Mouse (Mus musculus) forebrain, embryonic 13.5 days (tissue): ENCODE data around the gene Nfat5. TPM values are rescaled to one million over a fixed set of nuclear protein-coding genes. Genes with fewer than 3 reads are reported as not detected.

Experiments
- ATAC-seq: fragments of 200-750 bp; cut with Nextera tagmentation; 2 replicates; pipeline ENCODE4 v1.8.0; 2017
- H3K27ac ChIP-seq: fragments of 300-500 bp; sonication (generic); 2 replicates; pipeline ENCODE4 v1.5.1; 2015; ENCODE audit warnings: inconsistent platforms, mild to moderate bottlenecking, moderate library complexity
- H3K27me3 ChIP-seq: fragments of 300-500 bp; sonication (generic); 2 replicates; pipeline ENCODE4 v1.6.1; 2015; ENCODE audit warnings: mild to moderate bottlenecking, inconsistent platforms
- H3K36me3 ChIP-seq: fragments of 300-500 bp; sonication (generic); 2 replicates; pipeline ENCODE4 v1.6.1; 2015; ENCODE audit warnings: mild to moderate bottlenecking, inconsistent platforms; ENCODE audit not compliant: poor library complexity, severe bottlenecking
- H3K4me1 ChIP-seq: fragments of 300-500 bp; sonication (generic); 2 replicates; pipeline ENCODE4 v1.6.1; 2015; ENCODE audit warnings: inconsistent platforms
- H3K4me2 ChIP-seq: fragments of 300-500 bp; sonication (generic); 2 replicates; pipeline ENCODE4 v1.6.1; 2015; ENCODE audit warnings: inconsistent platforms, mild to moderate bottlenecking, moderate library complexity
- H3K4me3 ChIP-seq: fragments of 300-500 bp; sonication (generic); 2 replicates; pipeline ENCODE4 v1.5.1; 2015; ENCODE audit warnings: mild to moderate bottlenecking, inconsistent platforms
- H3K9ac ChIP-seq: fragments of 300-500 bp; sonication (generic); 2 replicates; pipeline ENCODE4 v1.6.1; 2015; ENCODE audit warnings: mild to moderate bottlenecking, inconsistent platforms
- H3K9me3 ChIP-seq: fragments of 300-500 bp; sonication (generic); replicated peaks from 2 replicates; pipeline ENCODE4 v1.6.1; 2016; ENCODE audit warnings: inconsistent platforms
- WGBS: fragments of 180-500 bp; shearing (Covaris S2); methylation state at CpG from one replicate; pipeline ENCODE4 v1.1.7; 2015; 5-methylcytosine and 5-hydroxymethylcytosine counted together
- polyA plus RNA-seq: library from polyadenylated mRNA; unstranded; fragments of >200 nt; fragmentation: Nextera tagmentation; extraction: Ambion mirVana; gene quantifications from 2 replicates; pipeline ENCODE4 v1.2.1, GENCODE M21; 2015

Nfat5 gene
- polyA plus RNA-seq, 1 experiment from 2014 or later: 9.9 TPM

- no peak overlapping the region for H3K4me3 ChIP-seq
Observed at GRCm38 (mm10) chr8:107386642-107387041, 93.4 kb downstream of the Nfat5 start.

DNA sequence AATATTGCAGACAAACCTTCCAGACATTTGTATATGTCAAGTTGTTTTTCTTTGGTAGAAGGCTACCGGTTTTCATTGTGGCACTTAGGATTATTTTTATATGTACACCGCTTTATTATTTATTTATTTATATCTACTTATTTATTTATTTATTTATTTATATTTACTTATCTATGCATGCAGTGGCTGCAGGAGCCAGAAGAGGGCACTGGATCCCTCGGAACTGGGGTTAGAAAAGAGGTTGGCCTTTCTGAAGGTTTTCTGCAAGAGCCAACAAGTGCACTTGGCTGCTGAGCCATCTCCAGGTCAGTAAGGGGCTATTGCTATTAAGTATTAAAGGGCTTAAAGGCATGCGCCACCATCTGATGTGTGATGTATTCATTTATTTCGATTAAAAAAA lies 94.6 kb downstream of the Nfat5 start:
- H3K27ac ChIP-seq: no peak overlapping the region
- no peak overlapping the region for H3K4me3 ChIP-seq
- H3K27me3 ChIP-seq: no peaks in the 10 kb centered on the region
- H3K4me2 ChIP-seq: no peak overlapping the region
- ATAC-seq: no peak
- 66% methylated on average over 5 of the region's 5 CpGs for WGBS
- H3K4me1 ChIP-seq: peaks cover 9% of the 10 kb centered on the region
- H3K36me3 ChIP-seq: no peaks in the 10 kb centered on the region
- H3K9me3 ChIP-seq: no peaks in the 10 kb centered on the region
- no peak overlapping the region for H3K9ac ChIP-seq

More at GRCm38 (mm10) chr8:107386642-107387041, 93.4 kb downstream of the Nfat5 start:
- H3K9ac ChIP-seq: no peak overlapping the region
- no peak overlapping the region for H3K4me2 ChIP-seq
- no peak for ATAC-seq
- H3K27ac ChIP-seq: no peak overlapping the region
- no peaks in the 10 kb centered on the region for H3K27me3 ChIP-seq
- H3K9me3 ChIP-seq: no peaks in the 10 kb centered on the region
- peaks cover 9% of the 10 kb centered on the region for H3K4me1 ChIP-seq
- no peaks in the 10 kb centered on the region for H3K36me3 ChIP-seq
- WGBS: 35% methylated on average over 3 of the region's 3 CpGs

DNA sequence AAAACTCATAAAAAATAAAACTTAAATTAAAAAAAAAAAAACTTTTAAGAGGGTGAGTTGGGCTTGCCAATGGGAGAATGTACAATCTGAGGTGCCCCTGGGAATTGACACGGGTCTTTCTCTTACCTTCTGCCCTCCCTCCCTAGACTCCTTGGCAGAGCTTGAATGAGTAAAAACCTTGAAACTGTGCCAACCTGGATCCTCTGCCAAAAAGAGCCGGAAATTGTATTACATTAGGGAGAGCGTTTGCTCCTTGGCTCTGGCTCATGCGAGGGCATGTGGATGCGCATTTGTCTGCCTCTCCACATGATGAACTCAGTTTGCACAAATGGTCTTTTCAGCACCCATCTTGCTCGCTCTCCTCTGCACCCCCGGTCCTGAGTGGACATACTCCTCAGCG lies 96.3 kb downstream of the Nfat5 start:
- peak; percentile 72 for ATAC-seq

GRCm38 (mm10) chr8:107390476-107391135 lies 97.3 kb downstream of the Nfat5 start:
- Histone ChIP-seq H3K4me2 (no peak overlapping the region), H3K4me1 (peaks cover 9% of the 10 kb centered on the region), H3K9me3 (no peaks in the 10 kb centered on the region), H3K27ac (no peak overlapping the region), H3K36me3 (no peaks in the 10 kb centered on the region), H3K9ac (no peak overlapping the region), H3K27me3 (no peaks in the 10 kb centered on the region), H3K4me3 (no peak overlapping the region)
- ATAC-seq: no peak
- WGBS: 91% methylated on average over 16 of the region's 16 CpGs

More for the DNA sequence above, 96.3 kb downstream of the Nfat5 start:
- Histone ChIP-seq H3K9me3 (no peaks in the 10 kb centered on the region), H3K27ac (no peak overlapping the region), H3K4me2 (no peak overlapping the region), H3K4me3 (no peak overlapping the region), H3K36me3 (no peaks in the 10 kb centered on the region), H3K9ac (no peak overlapping the region), H3K4me1 (peaks cover 9% of the 10 kb centered on the region), H3K27me3 (no peaks in the 10 kb centered on the region)
- 49% methylated on average over 8 of the region's 8 CpGs for WGBS

- Histone ChIP-seq H3K9ac (no peak overlapping the region), H3K9me3 (no peaks in the 10 kb centered on the region), H3K4me1 (peaks cover 6% of the 10 kb centered on the region), H3K27ac (no peak overlapping the region), H3K4me3 (no peak overlapping the region), H3K36me3 (no peaks in the 10 kb centered on the region), H3K27me3 (no peaks in the 10 kb centered on the region), H3K4me2 (no peak overlapping the region)
- WGBS: 65% methylated on average over 4 of the region's 4 CpGs
- no peak for ATAC-seq
Observed at GRCm38 (mm10) chr8:107391136-107391516, 97.9 kb downstream of the Nfat5 start.

DNA sequence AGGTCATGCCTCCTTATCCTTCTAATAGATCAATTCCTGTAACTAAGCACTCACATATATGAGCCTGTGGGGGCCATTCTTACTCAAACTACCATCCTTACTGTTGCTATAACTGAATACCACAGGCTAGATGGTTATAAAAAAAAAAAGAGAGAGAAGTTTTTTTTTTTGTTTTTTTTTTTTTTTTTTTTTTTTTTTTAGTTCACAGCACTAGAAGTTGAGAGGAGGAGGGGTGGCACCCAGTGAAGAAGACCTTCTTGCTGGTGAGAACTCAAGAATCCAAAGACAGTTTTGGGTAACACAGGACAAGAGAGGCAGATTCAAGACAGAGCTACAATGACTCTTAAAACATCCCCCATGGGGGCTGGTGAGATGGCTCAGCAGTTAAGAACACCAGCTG lies 102.1 kb downstream of the Nfat5 start:
- no peaks in the 10 kb centered on the region for H3K27me3 ChIP-seq
- H3K4me2 ChIP-seq: no peak overlapping the region
- H3K9me3 ChIP-seq: no peaks in the 10 kb centered on the region
- H3K4me1 ChIP-seq: peaks cover 5% of the 10 kb centered on the region
- no peak overlapping the region for H3K4me3 ChIP-seq
- no peaks in the 10 kb centered on the region for H3K36me3 ChIP-seq
- ATAC-seq: no peak
- no peak overlapping the region for H3K27ac ChIP-seq
- H3K9ac ChIP-seq: no peak overlapping the region

DNA sequence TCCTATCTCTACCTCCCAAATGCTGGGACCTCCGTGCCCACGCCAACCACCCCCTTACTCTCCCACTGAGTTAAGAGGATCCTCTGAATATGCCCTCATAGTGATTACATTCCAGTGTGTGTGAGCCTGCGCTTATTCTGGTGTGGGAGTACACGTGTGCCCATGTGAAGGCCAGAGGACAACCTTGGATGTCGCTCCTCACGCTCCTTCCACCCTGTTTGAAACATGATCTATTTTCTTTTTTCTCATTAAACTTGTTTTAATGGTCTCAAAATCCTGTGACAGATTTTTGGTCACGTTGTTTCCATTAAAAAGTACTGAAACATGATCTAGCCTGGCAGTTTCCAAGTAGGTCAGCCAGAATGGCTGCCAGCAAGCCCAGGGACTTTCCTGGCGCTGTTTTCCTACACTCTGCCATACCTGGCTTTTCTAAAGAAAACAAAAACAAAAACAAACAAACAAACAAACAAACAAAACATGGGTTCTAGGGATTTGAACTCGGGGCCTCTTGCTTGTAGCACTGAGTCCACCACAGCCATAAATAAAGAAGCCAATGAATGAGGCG lies 102.9 kb downstream of the Nfat5 start:
- no peak for ATAC-seq
- H3K36me3 ChIP-seq: no peaks in the 10 kb centered on the region
- H3K27ac ChIP-seq: no peak overlapping the region
- H3K4me2 ChIP-seq: no peak overlapping the region
- peaks cover 5% of the 10 kb centered on the region for H3K4me1 ChIP-seq
- H3K9ac ChIP-seq: no peak overlapping the region
- H3K4me3 ChIP-seq: no peak overlapping the region
- no peaks in the 10 kb centered on the region for H3K27me3 ChIP-seq
- WGBS: 92% methylated on average over 10 of the region's 10 CpGs
- no peaks in the 10 kb centered on the region for H3K9me3 ChIP-seq

DNA sequence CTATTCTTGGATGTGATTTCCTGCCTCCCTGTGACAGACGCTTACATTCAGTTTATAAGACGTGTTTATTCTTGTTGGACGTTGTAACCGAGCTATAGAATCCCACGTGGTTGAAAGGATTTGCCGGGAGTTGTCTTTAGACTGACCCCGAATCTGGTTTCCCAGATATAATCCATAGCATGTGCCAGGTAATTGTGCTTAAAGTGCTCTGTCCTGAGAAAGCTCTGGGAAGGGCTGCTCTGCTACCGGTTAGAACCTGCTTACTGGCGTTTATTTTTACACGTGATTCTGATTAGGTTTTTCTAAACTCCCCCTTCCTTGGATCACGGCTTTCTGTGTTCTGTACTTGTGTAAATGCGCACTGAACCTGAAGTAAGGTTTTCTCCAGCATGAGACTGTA lies 104.4 kb downstream of the Nfat5 start:
- 68% methylated on average over 12 of the region's 12 CpGs for whole genome bisulfite sequencing
- no peak overlapping the region for H3K9ac ChIP-seq
- H3K27ac ChIP-seq: no peak overlapping the region
- no peaks in the 10 kb centered on the region for H3K27me3 ChIP-seq
- H3K4me3 ChIP-seq: no peak overlapping the region
- H3K4me1 ChIP-seq: peaks cover 9% of the 10 kb centered on the region
- H3K36me3 ChIP-seq: no peaks in the 10 kb centered on the region
- no peaks in the 10 kb centered on the region for H3K9me3 ChIP-seq
- no peak overlapping the region for H3K4me2 ChIP-seq
- ATAC-seq: no peak

- no peak overlapping the region for H3K9ac ChIP-seq
- H3K4me2 ChIP-seq: no peak overlapping the region
- no peak overlapping the region for H3K27ac ChIP-seq
- H3K36me3 ChIP-seq: no peaks in the 10 kb centered on the region
- ATAC-seq: no peak
- no peak overlapping the region for H3K4me3 ChIP-seq
- H3K9me3 ChIP-seq: no peaks in the 10 kb centered on the region
- 32% methylated on average over 9 of the region's 9 CpGs for WGBS
- H3K4me1 ChIP-seq: peaks cover 19% of the 10 kb centered on the region
- no peaks in the 10 kb centered on the region for H3K27me3 ChIP-seq
Observed at GRCm38 (mm10) chr8:107399495-107399894, 106.2 kb downstream of the Nfat5 start.

- H3K36me3 ChIP-seq: no peaks in the 10 kb centered on the region
- no peak overlapping the region for H3K27ac ChIP-seq
- peaks cover 19% of the 10 kb centered on the region for H3K4me1 ChIP-seq
- no peak overlapping the region for H3K4me2 ChIP-seq
- no peak for ATAC-seq
- no peaks in the 10 kb centered on the region for H3K9me3 ChIP-seq
- H3K27me3 ChIP-seq: no peaks in the 10 kb centered on the region
- no peak overlapping the region for H3K9ac ChIP-seq
- no peak overlapping the region for H3K4me3 ChIP-seq
- 74% methylated on average over 5 of the region's 5 CpGs for WGBS
Observed at GRCm38 (mm10) chr8:107401866-107402265, 108.6 kb downstream of the Nfat5 start.

- Histone ChIP-seq H3K36me3 (peaks cover 4% of the 10 kb centered on the region), H3K4me3 (peak within 1 kb of the TSS; percentile 30), H3K4me2 (peak within 1 kb of the TSS; percentile 63), H3K27me3 (no peaks in the 10 kb centered on the region), H3K4me1 (peaks cover 19% of the 10 kb centered on the region), H3K27ac (no peak within 1 kb of the TSS), H3K9me3 (no peaks in the 10 kb centered on the region), H3K9ac (peak within 1 kb of the TSS; percentile 51)
- ATAC-seq: peak; percentile 96
- WGBS: 15% methylated on average over 22 of the region's 22 CpGs
Observed at GRCm38 (mm10) chr8:107403038-107403781, 109.9 kb downstream of the Nfat5 start, which contains the start of gene Nqo1. Gene Nqo1, minus strand, starts transcription at chr8:107403206.

GRCm38 (mm10) chr8:107404057-107404456 lies 110.8 kb downstream of the Nfat5 start:
- Histone ChIP-seq H3K4me1 (peaks cover 19% of the 10 kb centered on the region), H3K4me2 (no peak overlapping the region), H3K4me3 (no peak overlapping the region), H3K9me3 (no peaks in the 10 kb centered on the region), H3K9ac (no peak overlapping the region), H3K27me3 (no peaks in the 10 kb centered on the region), H3K27ac (no peak overlapping the region), H3K36me3 (peaks cover 9% of the 10 kb centered on the region)
- no peak for ATAC-seq
- 83% methylated on average over 4 of the region's 4 CpGs for WGBS
